Mouse (Mus musculus): ENCODE data around the gene Pbld1.

- no peak for TF ChIP-seq CTCF (IDR thresholded peaks at IDR 0.05; ENCODE audit: low read depth)
- no peak for TF ChIP-seq EP300 (IDR thresholded peaks at IDR 0.05; ENCODE audit: low read depth)
Observed at GRCm38 (mm10) chr10:63127156-63127555, 67.2 kb downstream of the Pbld1 start.

All from liver, embryonic 14.5 days (tissue).